ENCODE assay signal across 23 mouse cellular contexts in genomic region chr6:31822186-31823085, GRCm38 (mm10).
A peak's percentile ranks its signal among the peaks of the same experiment; 100 is the strongest.
DNase-seq lines count a peak whose midpoint lies in the region; ATAC-seq lines count a peak whose summit lies in the region.
"Had no signal": no experiment of that assay in that cellular context is flagged by ENCODE, and none has a peak within 500 bp of the region (broad histone marks: within the 10 kb centered on the region; RNA-seq: fewer than 3 reads in every experiment).

No protein-coding gene starts in this region.

- intact Hi-C loops in left cerebral cortex, postnatal 4 days (cut with DNase I) = no loop called here

- ATAC-seq in cerebellum, adult (ENCODE audit: insufficient number of reproducible peaks, low FRiP score, low TSS enrichment) = no peak
- ATAC-seq: forebrain, embryonic 14.5 days; intestine, embryonic 16.5 days had no signal

- DNase-seq in cerebellum, adult 11-12 months = peak; percentile 60
- DNase-seq in left cerebral cortex, postnatal 4 days = peak; percentile 35
- no peak for DNase-seq in left cerebral cortex, adult 8-10 months (ENCODE audit: low spot score in 2 of 2)
- peak; percentile 70 to 78 for DNase-seq in cerebellum, postnatal 14 days
- DNase-seq in ovary, postnatal 36 days (ENCODE audit: low spot score) = no peak
- DNase-seq in adrenal gland, adult 8-10 months = no peak
- DNase-seq: adrenal gland, postnatal 14 days; gastrocnemius, postnatal 25 days; heart, adult 18-20 months; heart, postnatal 36 days; kidney, adult 9 months; kidney, postnatal 10 days; layer of hippocampus, postnatal 36 days; liver; lung, adult 2 months; lung, postnatal 10 days; midbrain, embryonic 14.5 days; retina, postnatal 1 day; right cerebral cortex, postnatal 14 days; thymus, postnatal 25 days had no signal

Comparison
In these comparisons a context has a peak if more than half of its experiments do, and no peak if none do; other contexts are left out.
1. DNase-seq: peak in cerebellum, adult 11-12 months (single experiment), left cerebral cortex, postnatal 4 days (single experiment) and cerebellum, postnatal 14 days (2 of 2); none in left cerebral cortex, adult 8-10 months (0 of 2), ovary, postnatal 36 days (single experiment) and adrenal gland, adult 8-10 months (single experiment).